Mouse (Mus musculus): ENCODE measurements at regions not wholly inside any gene's neighbourhood (a gene's known extent, or its start where the extent isn't known, plus 50 kb on each side); places are given as distances from the start of the nearest gene placed in this dataset.

GRCm38 (mm10) chr1:130524744-130525143 is 62.2 kb upstream of the Cd55 start:
- H3K36me3 ChIP-seq, result no peaks in the 10 kb centered on the region
- WGBS, result 27% methylated on average over 5 of the region's 5 CpGs
- no peak overlapping the region for H3K4me2 ChIP-seq
- no peak overlapping the region for H3K9ac ChIP-seq
- ATAC-seq (ENCODE audit: extremely low read depth, insufficient number of reproducible peaks, low FRiP score, low TSS enrichment), result no peak
- no peaks in the 10 kb centered on the region for H3K4me1 ChIP-seq
- H3K27ac ChIP-seq (replicated peaks), result no peak overlapping the region
- no peaks in the 10 kb centered on the region for H3K9me3 ChIP-seq
- H3K4me3 ChIP-seq, result no peak overlapping the region
- H3K27me3 ChIP-seq (replicated peaks), result no peaks in the 10 kb centered on the region

- peaks cover 3% of the 10 kb centered on the region for H3K4me1 ChIP-seq
- ATAC-seq (ENCODE audit: extremely low read depth, insufficient number of reproducible peaks, low FRiP score, low TSS enrichment), result no peak
- H3K4me2 ChIP-seq, result no peak overlapping the region
- H3K9ac ChIP-seq, result no peak overlapping the region
- no peaks in the 10 kb centered on the region for H3K27me3 ChIP-seq (replicated peaks)
- no peaks in the 10 kb centered on the region for H3K9me3 ChIP-seq
- 66% methylated on average over 5 of the region's 5 CpGs for WGBS
- no peak overlapping the region for H3K4me3 ChIP-seq
- no peak overlapping the region for H3K27ac ChIP-seq (replicated peaks)
- no peaks in the 10 kb centered on the region for H3K36me3 ChIP-seq
Observed at GRCm38 (mm10) chr1:130517868-130518267, 55.3 kb upstream of the Cd55 start.

- Histone ChIP-seq H3K36me3 (no peaks in the 10 kb centered on the region), H3K27me3 (replicated peaks) (no peaks in the 10 kb centered on the region), H3K4me1 (peaks cover 6% of the 10 kb centered on the region), H3K4me2 (no peak overlapping the region), H3K9me3 (no peaks in the 10 kb centered on the region), H3K9ac (no peak overlapping the region), H3K27ac (replicated peaks) (no peak overlapping the region), H3K4me3 (no peak overlapping the region)
- no peak for ATAC-seq (ENCODE audit: extremely low read depth, insufficient number of reproducible peaks, low FRiP score, low TSS enrichment)
- WGBS, result 67% methylated on average over 6 of the region's 6 CpGs
Observed at GRCm38 (mm10) chr1:130516641-130517040, 54.1 kb upstream of the Cd55 start.

- Histone ChIP-seq H3K4me3 (no peak overlapping the region), H3K27me3 (replicated peaks) (no peaks in the 10 kb centered on the region), H3K9me3 (no peaks in the 10 kb centered on the region), H3K36me3 (no peaks in the 10 kb centered on the region), H3K27ac (replicated peaks) (no peak overlapping the region), H3K4me2 (no peak overlapping the region), H3K9ac (no peak overlapping the region), H3K4me1 (peaks cover 6% of the 10 kb centered on the region)
- whole genome bisulfite sequencing, result 80% methylated on average over 6 of the region's 6 CpGs
- ATAC-seq (ENCODE audit: extremely low read depth, insufficient number of reproducible peaks, low FRiP score, low TSS enrichment), result no peak
Observed at GRCm38 (mm10) chr1:130515316-130515715, 52.8 kb upstream of the Cd55 start.

GRCm38 (mm10) chr1:130513482-130513881 is 50.9 kb upstream of the Cd55 start:
- no peak overlapping the region for H3K9ac ChIP-seq
- no peaks in the 10 kb centered on the region for H3K9me3 ChIP-seq
- H3K27me3 ChIP-seq (replicated peaks), result no peaks in the 10 kb centered on the region
- peaks cover 12% of the 10 kb centered on the region for H3K4me1 ChIP-seq
- H3K4me3 ChIP-seq, result no peak overlapping the region
- no peak for ATAC-seq (ENCODE audit: extremely low read depth, insufficient number of reproducible peaks, low FRiP score, low TSS enrichment)
- 57% methylated on average over 1 of the region's 1 CpGs for WGBS
- no peaks in the 10 kb centered on the region for H3K36me3 ChIP-seq
- 0 out of 2 replicates have a peak overlapping the region, but pooled peaks have one; percentile 20 for H3K27ac ChIP-seq (replicated peaks)
- no peak overlapping the region for H3K4me2 ChIP-seq

GRCm38 (mm10) chr1:130512798-130513405 is 50.4 kb upstream of the Cd55 start:
- 67% methylated on average over 4 of the region's 4 CpGs for WGBS
- Histone ChIP-seq H3K27ac (replicated peaks) (0 out of 2 replicates have a peak overlapping the region, but pooled peaks have one; percentile 20), H3K4me1 (peaks cover 17% of the 10 kb centered on the region), H3K9me3 (no peaks in the 10 kb centered on the region), H3K4me2 (no peak overlapping the region), H3K27me3 (replicated peaks) (no peaks in the 10 kb centered on the region), H3K36me3 (no peaks in the 10 kb centered on the region), H3K9ac (no peak overlapping the region), H3K4me3 (no peak overlapping the region)
- ATAC-seq (ENCODE audit: extremely low read depth, insufficient number of reproducible peaks, low FRiP score, low TSS enrichment), result no peak

Measured in heart, embryonic 13.5 days (tissue).